Mouse (Mus musculus): Measurements from ENCODE around the gene Pdcd10. TPM values are rescaled to one million over a fixed set of nuclear protein-coding genes. Genes with fewer than 3 reads are reported as not detected.

Pdcd10 gene
- 11.4 TPM in 1 of 2 replicates, not detected in the other for polyA plus RNA-seq (2012; ENCODE audit: insufficient read depth, low replicate concordance)

DNA sequence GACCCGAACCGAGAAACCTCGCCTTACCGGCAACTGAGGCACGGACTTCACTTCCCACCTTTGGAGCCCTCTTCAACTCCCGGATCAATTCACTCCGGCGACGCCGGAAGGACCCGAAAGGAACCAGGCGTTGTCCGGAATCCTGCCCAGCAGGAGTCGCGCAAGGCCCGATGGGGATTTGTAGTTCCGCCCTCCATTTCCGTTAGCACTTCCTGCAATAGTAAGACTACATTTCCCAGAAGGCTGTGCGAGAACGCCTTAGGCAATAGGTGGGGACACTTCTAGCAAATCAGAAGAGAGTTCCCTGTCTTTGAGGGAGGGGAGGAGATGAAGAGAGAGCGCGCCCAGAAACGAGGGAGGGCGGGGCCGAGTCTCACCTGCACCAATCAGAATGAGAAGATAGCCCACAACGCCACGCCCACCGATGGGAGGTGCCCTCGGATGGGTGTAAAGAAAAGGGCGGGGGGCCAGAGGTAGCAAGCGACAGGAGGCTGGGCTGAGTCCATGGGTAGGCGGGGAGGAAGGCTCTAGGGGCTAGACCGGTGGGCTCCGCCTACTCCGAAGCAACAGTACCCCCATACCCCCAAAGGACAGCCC, at the start of gene Pdcd10:
Gene Pdcd10, minus strand, starts transcription at position 162 of the 597 bp plus-strand sequence.
- Histone ChIP-seq H3K4me3 (replicated peaks) (peak within 1 kb of the TSS; percentile 98), H3K4me1 (peaks cover 28% of the 10 kb centered on the region), H3K36me3 (replicated peaks; ENCODE audit: low read length) (peaks cover 10% of the 10 kb centered on the region), H3K27me3 (replicated peaks) (no peaks in the 10 kb centered on the region), H3K9me3 (no peaks in the 10 kb centered on the region)
- TF ChIP-seq GATA1 (IDR thresholded peaks at IDR 0.05; ENCODE audit: borderline replicate concordance, low read length) (no peak), FLI1 (IDR thresholded peaks at IDR 0.05; ENCODE audit: low read length) (peak; percentile 85; the same call in 1 of the 2 replicates)

GRCm38 (mm10) chr3:75584898-75585297, 28.2 kb upstream of the Pdcd10 start:
- H3K36me3 ChIP-seq (replicated peaks; ENCODE audit: low read length) = no peaks in the 10 kb centered on the region
- TF ChIP-seq GATA1 (IDR thresholded peaks at IDR 0.05; ENCODE audit: borderline replicate concordance, low read length) (no peak), FLI1 (IDR thresholded peaks at IDR 0.05; ENCODE audit: low read length) (no peak)
- H3K4me1 ChIP-seq = peaks cover 6% of the 10 kb centered on the region; the same call in 1 of the 2 replicates
- H3K4me3 ChIP-seq (replicated peaks) = no peak overlapping the region
- H3K9me3 ChIP-seq = no peaks in the 10 kb centered on the region
- no peaks in the 10 kb centered on the region for H3K27me3 ChIP-seq (replicated peaks)

DNA sequence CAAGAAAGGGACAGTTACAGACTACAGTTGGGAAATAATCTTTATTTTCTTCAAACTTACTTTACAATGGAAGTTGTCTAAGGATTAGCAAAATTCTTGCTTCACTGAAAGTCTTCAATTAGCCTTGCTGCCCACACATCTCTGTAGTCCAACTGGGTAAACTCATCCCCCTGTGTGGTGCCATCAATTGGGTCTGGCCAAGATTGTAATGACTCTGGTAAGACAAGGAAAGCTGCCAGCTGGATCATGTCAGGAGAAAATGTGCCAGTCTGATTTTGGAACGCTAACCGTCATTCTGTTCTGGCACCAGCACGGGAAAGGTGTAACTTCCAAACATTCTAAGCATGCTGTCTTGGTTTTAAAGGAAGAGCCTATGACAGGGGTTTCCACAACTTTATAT, 26.6 kb upstream of the Pdcd10 start:
- Histone ChIP-seq H3K9me3 (no peaks in the 10 kb centered on the region), H3K4me1 (peaks cover 6% of the 10 kb centered on the region; the same call in 1 of the 2 replicates), H3K36me3 (replicated peaks; ENCODE audit: low read length) (no peaks in the 10 kb centered on the region), H3K27me3 (replicated peaks) (no peaks in the 10 kb centered on the region), H3K4me3 (replicated peaks) (no peak overlapping the region)
- TF ChIP-seq GATA1 (IDR thresholded peaks at IDR 0.05; ENCODE audit: borderline replicate concordance, low read length) (no peak), FLI1 (IDR thresholded peaks at IDR 0.05; ENCODE audit: low read length) (no peak)

- no peaks in the 10 kb centered on the region for H3K27me3 ChIP-seq (replicated peaks)
- H3K36me3 ChIP-seq (replicated peaks; ENCODE audit: low read length) = peaks cover 3% of the 10 kb centered on the region
- TF ChIP-seq GATA1 (IDR thresholded peaks at IDR 0.05; ENCODE audit: borderline replicate concordance, low read length) = no peak
- TF ChIP-seq FLI1 (IDR thresholded peaks at IDR 0.05; ENCODE audit: low read length) = no peak
- no peak overlapping the region for H3K4me3 ChIP-seq (replicated peaks)
- H3K4me1 ChIP-seq = peaks cover 4% of the 10 kb centered on the region
- H3K9me3 ChIP-seq = no peaks in the 10 kb centered on the region
Observed at GRCm38 (mm10) chr3:75579352-75579751, 22.7 kb upstream of the Pdcd10 start.

GRCm38 (mm10) chr3:75575582-75575981, 18.9 kb upstream of the Pdcd10 start:
- Histone ChIP-seq H3K36me3 (replicated peaks; ENCODE audit: low read length) (peaks cover 3% of the 10 kb centered on the region), H3K4me3 (replicated peaks) (no peak overlapping the region), H3K9me3 (no peaks in the 10 kb centered on the region), H3K27me3 (replicated peaks) (no peaks in the 10 kb centered on the region), H3K4me1 (peaks cover 20% of the 10 kb centered on the region)
- TF ChIP-seq FLI1 (IDR thresholded peaks at IDR 0.05; ENCODE audit: low read length) = no peak
- no peak for TF ChIP-seq GATA1 (IDR thresholded peaks at IDR 0.05; ENCODE audit: borderline replicate concordance, low read length)

- Histone ChIP-seq H3K4me1 (peaks cover 21% of the 10 kb centered on the region), H3K9me3 (no peaks in the 10 kb centered on the region), H3K4me3 (replicated peaks) (no peak overlapping the region), H3K36me3 (replicated peaks; ENCODE audit: low read length) (peaks cover 3% of the 10 kb centered on the region), H3K27me3 (replicated peaks) (no peaks in the 10 kb centered on the region)
- TF ChIP-seq FLI1 (IDR thresholded peaks at IDR 0.05; ENCODE audit: low read length) (no peak), GATA1 (IDR thresholded peaks at IDR 0.05; ENCODE audit: borderline replicate concordance, low read length) (no peak)
Observed at GRCm38 (mm10) chr3:75574074-75574473, 17.4 kb upstream of the Pdcd10 start.

DNA sequence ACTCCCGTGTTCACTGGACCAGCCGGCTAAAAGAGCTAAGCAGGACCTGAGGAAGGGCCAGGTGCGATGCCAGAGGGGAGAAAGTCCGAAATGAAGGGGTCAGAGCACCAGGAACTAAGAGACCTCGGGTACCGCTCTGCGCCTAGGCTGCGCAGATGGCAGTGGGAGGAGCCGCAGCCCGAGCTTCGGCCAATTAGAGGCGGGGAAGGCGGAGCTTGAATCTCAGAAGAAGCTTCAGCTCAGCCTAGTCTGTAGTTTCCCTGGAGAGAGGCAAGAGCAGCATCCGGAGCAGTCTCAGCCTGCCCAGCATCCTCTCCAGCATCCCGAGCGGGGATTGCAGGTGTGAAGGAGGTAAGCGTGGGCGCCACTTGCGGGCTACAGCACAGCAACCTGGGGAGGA, 636 bp upstream of the Pdcd10 start, which contains the start of gene Serpini1:
Gene Serpini1, plus strand, starts transcription at position 256 of the 400 bp plus-strand sequence.
- H3K9me3 ChIP-seq = no peaks in the 10 kb centered on the region
- H3K4me1 ChIP-seq = peaks cover 23% of the 10 kb centered on the region
- TF ChIP-seq FLI1 (IDR thresholded peaks at IDR 0.05; ENCODE audit: low read length) (no peak), GATA1 (IDR thresholded peaks at IDR 0.05; ENCODE audit: borderline replicate concordance, low read length) (no peak)

GRCm38 (mm10) chr3:75556121-75556694, 448 bp downstream of the Pdcd10 start:
- TF ChIP-seq GATA1 (IDR thresholded peaks at IDR 0.05; ENCODE audit: borderline replicate concordance, low read length) (no peak), FLI1 (IDR thresholded peaks at IDR 0.05; ENCODE audit: low read length) (no peak)
- Histone ChIP-seq H3K36me3 (replicated peaks; ENCODE audit: low read length) (peaks cover 16% of the 10 kb centered on the region), H3K27me3 (replicated peaks) (no peaks in the 10 kb centered on the region), H3K9me3 (no peaks in the 10 kb centered on the region), H3K4me1 (peaks cover 34% of the 10 kb centered on the region), H3K4me3 (replicated peaks) (peak overlapping the region; percentile 98)

More for the DNA sequence above, 636 bp upstream of the Pdcd10 start, which contains the start of gene Serpini1:
- Histone ChIP-seq H3K27me3 (replicated peaks) (no peaks in the 10 kb centered on the region), H3K36me3 (replicated peaks; ENCODE audit: low read length) (peaks cover 6% of the 10 kb centered on the region), H3K4me3 (replicated peaks) (peak within 1 kb of the TSS; percentile 98)

DNA sequence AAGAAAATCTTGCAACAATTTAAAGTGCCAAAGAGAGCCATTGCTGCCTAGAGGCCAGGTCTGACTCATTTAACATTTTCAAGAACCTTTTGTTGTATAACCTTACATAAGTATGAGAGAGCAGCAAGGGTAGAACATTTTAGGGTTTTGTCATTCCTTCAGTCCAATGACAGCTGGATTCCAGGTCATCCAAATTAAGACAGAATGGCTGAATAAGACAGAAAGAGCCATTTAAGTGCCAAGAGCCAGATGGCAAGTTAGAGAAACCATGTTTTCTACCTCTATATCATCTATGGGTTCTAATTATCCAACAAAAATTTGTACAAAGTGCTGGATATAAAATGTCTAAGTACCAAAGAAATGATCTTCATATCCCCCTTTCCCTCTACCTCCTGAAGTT, 5.4 kb downstream of the Pdcd10 start:
- Histone ChIP-seq H3K4me3 (replicated peaks) (no peak overlapping the region), H3K9me3 (no peaks in the 10 kb centered on the region), H3K4me1 (peaks cover 62% of the 10 kb centered on the region), H3K27me3 (replicated peaks) (no peaks in the 10 kb centered on the region), H3K36me3 (replicated peaks; ENCODE audit: low read length) (peaks cover 45% of the 10 kb centered on the region)
- TF ChIP-seq GATA1 (IDR thresholded peaks at IDR 0.05; ENCODE audit: borderline replicate concordance, low read length) = no peak
- no peak for TF ChIP-seq FLI1 (IDR thresholded peaks at IDR 0.05; ENCODE audit: low read length)

GRCm38 (mm10) chr3:75544287-75544686, 12.4 kb downstream of the Pdcd10 start:
- Histone ChIP-seq H3K27me3 (replicated peaks) (no peaks in the 10 kb centered on the region), H3K4me3 (replicated peaks) (peak overlapping the region; percentile 38), H3K9me3 (no peaks in the 10 kb centered on the region), H3K4me1 (peaks cover 86% of the 10 kb centered on the region), H3K36me3 (replicated peaks; ENCODE audit: low read length) (peaks cover 35% of the 10 kb centered on the region)
- TF ChIP-seq FLI1 (IDR thresholded peaks at IDR 0.05; ENCODE audit: low read length) (no peak), GATA1 (IDR thresholded peaks at IDR 0.05; ENCODE audit: borderline replicate concordance, low read length) (peak; percentile 59; the same call in 1 of the 3 replicates)
